Mouse (Mus musculus) heart, embryonic 14.5 days (tissue): ENCODE data around the gene Gm5127. TPM values are rescaled to one million over a fixed set of nuclear protein-coding genes. Genes with fewer than 3 reads are reported as not detected.

Experiments
- ATAC-seq: fragments of 200-750 bp; cut with Nextera tagmentation; 2 replicates; pipeline ENCODE4 v1.8.0; 2017; ENCODE audit warnings: low read depth, moderate TSS enrichment; ENCODE audit not compliant: insufficient number of reproducible peaks, insufficient read depth, low FRiP score
- H3K27ac ChIP-seq, 2 experiments: fragments of 200-500 bp in 1 of 2; fragments of 300-500 bp in 1 of 2; sonication (generic) in 1 of 2; replicated peaks in 1 of 2; 2 replicates each; pipeline ENCODE4 v1.5.1; 2012 to 2014; ENCODE audit warnings: low read depth in 2 of 2, low read length in 2 of 2, control low read depth in 1 of 2, mild to moderate bottlenecking in 1 of 2, mixed read lengths in 1 of 2; ENCODE audit not compliant: control insufficient read depth in 1 of 2, insufficient read depth in 1 of 2
- H3K27me3 ChIP-seq: fragments of 300-500 bp; sonication (generic); 2 replicates; pipeline ENCODE4 v1.6.1; 2014; ENCODE audit warnings: mild to moderate bottlenecking, low read length, control low read depth; ENCODE audit not compliant: control insufficient read depth, insufficient read depth
- H3K36me3 ChIP-seq: fragments of 300-500 bp; sonication (generic); 2 replicates; pipeline ENCODE4 v1.6.1; 2014; ENCODE audit warnings: mild to moderate bottlenecking, control low read depth, low read length, mixed read lengths; ENCODE audit not compliant: control insufficient read depth, insufficient read depth
- H3K4me1 ChIP-seq, 2 experiments: fragments of 200-500 bp in 1 of 2; fragments of 300-500 bp in 1 of 2; sonication (generic) in 1 of 2; 2 replicates each; pipeline ENCODE4 v1.6.1; 2012 to 2014; ENCODE audit warnings: low read length in 2 of 2, control low read depth in 1 of 2, mixed read lengths in 1 of 2; ENCODE audit not compliant: control insufficient read depth in 2 of 2, insufficient read depth in 2 of 2
- H3K4me2 ChIP-seq: fragments of 300-500 bp; sonication (generic); 2 replicates; pipeline ENCODE4 v1.6.1; 2014; ENCODE audit warnings: mild to moderate bottlenecking, low read length
- H3K4me3 ChIP-seq, 2 experiments: fragments of 200-500 bp in 1 of 2; fragments of 300-500 bp in 1 of 2; sonication (generic) in 1 of 2; 2 replicates each; pipeline ENCODE4 v1.5.1; 2012 to 2014; ENCODE audit warnings: low read length in 2 of 2, mild to moderate bottlenecking in 2 of 2, control low read depth in 1 of 2, low read depth in 1 of 2, moderate library complexity in 1 of 2; ENCODE audit not compliant: control insufficient read depth in 1 of 2, insufficient read depth in 1 of 2
- H3K9ac ChIP-seq: fragments of 300-500 bp; sonication (generic); 2 replicates; pipeline ENCODE4 v1.6.1; 2014; ENCODE audit warnings: mild to moderate bottlenecking, low read length
- H3K9me3 ChIP-seq: fragments of 300-500 bp; sonication (generic); 2 replicates; pipeline ENCODE4 v1.6.1; 2016; ENCODE audit warnings: low read length, control low read depth; ENCODE audit not compliant: control insufficient read depth
- WGBS: fragments of 180-500 bp; shearing (Covaris S2); extraction: QIAGEN DNeasy Blood & Tissue Kit; methylation state at CpG from one replicate; pipeline ENCODE4 v1.1.7; 2014; 5-methylcytosine and 5-hydroxymethylcytosine counted together
- polyA plus RNA-seq: library from polyadenylated mRNA; unstranded; fragments of >200 nt; fragmentation: Nextera tagmentation; extraction: Ambion mirVana; gene quantifications from 2 replicates; pipeline ENCODE4 v1.2.1, GENCODE M21; 2014

The Gm5127 gene
- polyA plus RNA-seq, 1 experiment from 2014 or later: 0.16 TPM

DNA sequence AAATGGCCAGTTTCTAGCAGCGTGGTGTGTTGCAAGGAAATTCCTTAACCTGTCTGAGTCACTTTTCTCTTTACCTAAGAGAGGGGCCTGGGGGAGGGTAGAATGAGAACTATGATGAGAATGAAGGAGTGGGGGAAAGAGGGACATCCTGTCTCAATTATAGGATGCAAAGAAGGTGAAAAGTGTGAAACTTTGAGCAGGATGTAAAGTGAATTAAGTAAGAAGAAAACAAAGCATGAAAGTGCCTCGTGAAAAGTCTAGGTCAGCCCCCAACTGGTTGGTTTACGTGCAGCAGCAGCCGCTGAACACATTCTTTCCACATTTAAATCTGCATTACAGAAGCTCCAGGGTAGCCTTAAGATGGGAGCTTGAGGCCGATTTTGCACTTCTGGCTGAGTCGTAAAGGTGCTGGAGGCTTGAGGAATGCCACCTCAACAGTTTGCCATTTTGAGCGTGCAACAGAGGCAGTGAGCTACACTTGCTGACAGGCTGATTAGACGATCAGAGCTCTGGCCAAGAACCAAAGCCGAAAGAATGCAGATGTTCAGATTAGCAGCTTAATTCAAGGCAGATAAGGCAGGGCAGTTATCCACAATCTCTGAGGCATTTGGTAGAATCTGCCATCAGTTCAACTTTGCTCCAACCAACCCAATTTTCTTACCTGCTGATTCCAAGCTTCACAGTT lies 19.7 kb downstream of the Gm5127 start:
- Histone ChIP-seq H3K4me2 (peak overlapping the region; percentile 46), H3K9ac (no peak overlapping the region), H3K9me3 (no peaks in the 10 kb centered on the region), H3K4me1 (peaks cover 0 to 2% of the 10 kb centered on the region in 2 experiments; a peak in 1 of 4 replicates), H3K27me3 (no peaks in the 10 kb centered on the region), H3K4me3 (peak overlapping the region; percentile 6 to 17; a peak in 2 of 4 replicates), H3K27ac (0 out of 4 replicates have a peak overlapping the region, but pooled peaks of 1 of the 2 experiments have one; percentile 3), H3K36me3 (no peaks in the 10 kb centered on the region)
- WGBS: 24% methylated on average over 9 of the region's 9 CpGs
- ATAC-seq: no peak

DNA sequence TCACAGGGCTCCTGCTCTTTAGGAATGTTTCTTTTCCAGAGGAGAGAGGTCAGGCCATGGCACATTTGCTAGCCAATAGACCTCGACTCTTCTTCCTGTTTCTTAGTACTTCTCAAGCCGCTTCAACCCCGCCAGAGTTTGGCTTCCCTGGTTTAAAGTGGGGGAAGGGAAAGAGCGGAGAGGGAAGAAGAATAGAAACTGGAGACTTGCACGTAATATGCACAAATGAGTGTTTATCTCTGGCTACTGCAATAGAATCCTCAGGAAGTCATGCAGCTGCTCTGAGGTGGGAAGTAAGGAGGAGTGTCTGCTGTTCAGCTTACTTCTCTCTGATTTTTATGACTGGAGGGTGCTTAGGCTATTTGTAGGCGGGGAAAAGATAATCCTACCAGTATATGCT lies 20.4 kb downstream of the Gm5127 start, which contains the start of gene Cysltr1:
TSS of gene Cysltr1 (minus strand) at position 294 of the 400 bp plus-strand sequence.
- 20% methylated on average over 6 of the region's 6 CpGs for WGBS
- H3K4me1 ChIP-seq: peaks cover 0 to 2% of the 10 kb centered on the region in 2 experiments; a peak in 1 of 4 replicates
- no peaks in the 10 kb centered on the region for H3K36me3 ChIP-seq
- 0 out of 4 replicates have a peak within 1 kb of the TSS, but pooled peaks have one; percentile 3 to 37 for H3K27ac ChIP-seq
- ATAC-seq: no peak
- no peaks in the 10 kb centered on the region for H3K9me3 ChIP-seq
- peak within 1 kb of the TSS; percentile 46 for H3K4me2 ChIP-seq
- no peaks in the 10 kb centered on the region for H3K27me3 ChIP-seq
- no peak within 1 kb of the TSS for H3K9ac ChIP-seq
- peak within 1 kb of the TSS; percentile 6 to 17; a peak in 2 of 4 replicates for H3K4me3 ChIP-seq

DNA sequence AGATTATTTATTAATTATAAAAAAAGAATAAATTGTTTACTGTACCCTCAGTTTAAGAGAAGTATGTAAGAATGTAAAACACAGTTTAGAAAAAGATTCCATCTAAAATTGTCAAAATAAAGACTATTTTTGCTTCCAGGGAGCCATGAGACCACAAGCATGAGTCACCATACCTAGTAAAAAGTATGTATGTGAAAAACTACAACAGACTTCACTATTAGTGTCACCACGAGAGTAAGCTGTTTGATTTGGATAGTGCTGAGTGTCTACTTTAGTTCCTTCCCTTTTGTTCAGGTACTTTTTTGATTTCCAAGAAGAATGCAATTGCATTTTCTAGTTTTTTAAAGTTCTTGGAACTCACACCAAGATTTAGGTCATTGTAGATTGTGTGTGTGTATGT lies 39.5 kb downstream of the Gm5127 start:
- no peak overlapping the region for H3K4me2 ChIP-seq
- no peaks in the 10 kb centered on the region for H3K9me3 ChIP-seq
- WGBS: 79% methylated on average over 1 of the region's 1 CpGs
- no peak overlapping the region for H3K4me3 ChIP-seq
- H3K9ac ChIP-seq: no peak overlapping the region
- ATAC-seq: no peak
- H3K27ac ChIP-seq: no peak overlapping the region
- no peaks in the 10 kb centered on the region for H3K27me3 ChIP-seq
- no peaks in the 10 kb centered on the region for H3K4me1 ChIP-seq
- no peaks in the 10 kb centered on the region for H3K36me3 ChIP-seq

GRCm38 (mm10) chrX:106623667-106624066 lies 40.7 kb downstream of the Gm5127 start:
- no peak overlapping the region for H3K4me3 ChIP-seq
- H3K27me3 ChIP-seq: no peaks in the 10 kb centered on the region
- H3K4me1 ChIP-seq: no peaks in the 10 kb centered on the region
- no peak overlapping the region for H3K27ac ChIP-seq
- H3K9ac ChIP-seq: no peak overlapping the region
- WGBS: 43% methylated on average over 3 of the region's 3 CpGs
- ATAC-seq: no peak
- no peak overlapping the region for H3K4me2 ChIP-seq
- no peaks in the 10 kb centered on the region for H3K9me3 ChIP-seq
- no peaks in the 10 kb centered on the region for H3K36me3 ChIP-seq

DNA sequence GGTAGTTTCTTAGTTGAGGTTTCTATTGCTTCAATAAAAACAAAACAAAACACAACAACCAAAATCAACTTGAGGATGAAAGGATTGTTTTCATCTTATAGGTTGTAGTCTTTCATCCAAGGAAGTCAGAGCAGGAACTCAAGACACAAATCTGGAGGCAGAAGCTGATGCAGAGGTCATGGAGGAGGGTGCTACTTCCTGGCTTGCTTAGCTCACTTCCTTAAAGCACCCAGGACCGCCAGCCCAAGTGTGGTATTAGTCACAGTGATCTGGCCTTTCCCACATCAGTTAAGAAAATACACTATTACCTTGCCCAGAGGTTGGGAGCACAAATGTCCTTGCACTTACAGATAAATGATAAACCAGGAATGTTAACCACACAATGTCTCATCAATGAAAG lies 45.5 kb downstream of the Gm5127 start:
- ATAC-seq: no peak
- 59% methylated on average over 1 of the region's 1 CpGs for WGBS
- no peak overlapping the region for H3K4me3 ChIP-seq
- no peak overlapping the region for H3K4me2 ChIP-seq
- H3K9ac ChIP-seq: no peak overlapping the region
- no peaks in the 10 kb centered on the region for H3K27me3 ChIP-seq
- no peaks in the 10 kb centered on the region for H3K36me3 ChIP-seq
- H3K4me1 ChIP-seq: no peaks in the 10 kb centered on the region
- H3K27ac ChIP-seq: no peak overlapping the region
- no peaks in the 10 kb centered on the region for H3K9me3 ChIP-seq

DNA sequence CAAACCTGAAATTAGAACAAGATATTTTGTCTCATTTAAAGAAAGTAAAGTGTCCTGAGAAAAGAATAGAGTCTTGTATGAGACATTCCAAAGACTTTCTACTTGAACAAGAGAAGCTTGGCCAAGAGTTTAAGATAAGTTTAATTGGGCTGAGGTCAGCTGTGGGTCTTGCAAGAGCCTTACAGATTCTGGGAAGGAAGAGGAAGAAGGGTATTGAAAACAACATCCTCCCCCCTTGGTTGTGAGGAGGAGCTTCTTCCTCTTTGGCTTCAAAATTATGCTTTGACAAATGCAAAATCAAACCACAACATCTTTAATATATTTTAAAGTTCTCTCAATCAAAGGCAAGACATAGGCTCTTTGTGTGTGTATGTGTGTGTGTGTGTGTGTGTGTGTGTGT lies 50.6 kb downstream of the Gm5127 start:
- Histone ChIP-seq H3K27me3 (no peaks in the 10 kb centered on the region), H3K4me3 (no peak overlapping the region), H3K36me3 (no peaks in the 10 kb centered on the region), H3K27ac (no peak overlapping the region), H3K9ac (no peak overlapping the region), H3K9me3 (no peaks in the 10 kb centered on the region), H3K4me1 (no peaks in the 10 kb centered on the region), H3K4me2 (no peak overlapping the region)
- ATAC-seq: no peak

GRCm38 (mm10) chrX:106634799-106635541 lies 52.0 kb downstream of the Gm5127 start:
- H3K4me1 ChIP-seq: no peaks in the 10 kb centered on the region
- H3K4me2 ChIP-seq: no peak overlapping the region
- ATAC-seq: no peak
- no peaks in the 10 kb centered on the region for H3K36me3 ChIP-seq
- no peak overlapping the region for H3K9ac ChIP-seq
- no peaks in the 10 kb centered on the region for H3K27me3 ChIP-seq
- WGBS: 74% methylated on average over 3 of the region's 3 CpGs
- no peaks in the 10 kb centered on the region for H3K9me3 ChIP-seq
- no peak overlapping the region for H3K4me3 ChIP-seq
- no peak overlapping the region for H3K27ac ChIP-seq
